Mouse (Mus musculus): Measurements from ENCODE around the gene Vwa3a. TPM values are rescaled to one million over a fixed set of nuclear protein-coding genes. Genes with fewer than 3 reads are reported as not detected.
A peak's percentile ranks its signal among the peaks of the same experiment; 100 is the strongest.

The Vwa3a gene
- total RNA-seq, 2 experiments from 2014 or later: not detected

DNA sequence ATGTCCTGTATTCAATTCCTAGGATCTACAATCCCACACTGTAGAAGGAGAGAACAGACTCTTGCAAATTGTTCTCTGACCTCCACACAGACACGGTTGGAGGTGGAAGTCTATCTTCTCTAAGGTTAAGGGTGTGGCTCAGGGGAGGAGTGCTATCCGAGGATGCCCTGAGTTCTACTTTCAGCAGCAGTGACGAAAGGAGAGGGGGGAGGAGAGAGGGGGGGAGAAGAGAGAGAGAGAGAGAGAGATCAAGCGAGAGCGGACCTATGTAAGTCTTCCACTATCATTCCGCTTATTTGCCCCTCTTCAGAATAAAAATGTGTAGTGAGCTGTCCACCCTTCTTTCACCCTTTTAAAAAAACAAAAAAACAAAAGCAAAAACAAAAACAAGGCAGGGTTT lies 95.3 kb downstream of the Vwa3a start:
- ATAC-seq (replicated peaks; ENCODE audit: low FRiP score, poor library complexity, severe bottlenecking): peak; percentile 26; the same call in 1 of the 2 replicates

GRCm38 (mm10) chr7:120834863-120835372 lies 95.8 kb downstream of the Vwa3a start:
- ATAC-seq (replicated peaks; ENCODE audit: low FRiP score, poor library complexity, severe bottlenecking): peak; percentile 72

DNA sequence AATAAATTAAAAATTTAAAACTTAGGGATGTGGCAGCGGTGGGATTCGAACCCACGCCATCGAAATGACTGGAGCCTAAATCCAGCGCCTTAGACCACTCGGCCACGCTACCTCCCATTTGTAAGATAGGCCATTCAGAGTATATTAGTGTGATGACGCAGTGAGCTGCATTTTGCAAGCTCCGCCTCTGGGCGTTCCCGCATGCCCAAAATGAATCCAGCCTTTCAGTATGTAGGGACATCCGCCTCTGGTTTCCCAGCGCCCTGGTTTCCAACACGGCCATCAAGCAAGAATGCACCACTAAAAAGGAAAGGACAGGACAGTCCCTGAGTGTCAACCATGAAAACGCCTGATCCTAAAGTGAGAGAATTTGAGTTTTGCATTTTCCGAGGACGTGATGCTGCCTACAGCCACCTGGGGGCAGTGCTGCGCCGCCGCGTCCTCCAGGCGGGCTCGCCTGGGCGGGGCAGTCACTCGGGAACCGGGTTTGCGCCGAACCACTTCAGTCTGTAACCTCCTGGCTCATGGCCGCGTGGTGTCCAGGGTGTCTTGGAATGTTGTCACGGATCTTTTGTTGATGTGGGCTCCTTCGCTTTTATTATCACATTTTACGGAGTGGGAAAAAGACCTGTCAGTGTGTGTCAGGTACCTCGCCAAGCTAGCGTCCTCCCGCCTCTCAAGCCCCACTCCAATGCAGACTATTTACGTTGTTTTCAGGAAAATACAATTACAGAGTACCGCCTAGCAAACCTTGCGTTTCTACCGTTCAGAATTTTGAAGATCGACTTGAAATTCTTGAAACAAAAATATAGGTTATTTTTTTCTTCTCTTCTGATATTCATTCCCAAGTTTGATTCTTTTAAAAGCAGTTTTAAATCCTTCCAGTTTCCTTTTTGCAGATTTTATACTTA lies 96.6 kb downstream of the Vwa3a start:
- ATAC-seq (replicated peaks; ENCODE audit: low FRiP score, poor library complexity, severe bottlenecking): peak; percentile 77

- ATAC-seq (replicated peaks; ENCODE audit: low FRiP score, poor library complexity, severe bottlenecking): no peak
Observed at GRCm38 (mm10) chr7:120836361-120836760, 97.2 kb downstream of the Vwa3a start.

GRCm38 (mm10) chr7:120838436-120839160 lies 99.5 kb downstream of the Vwa3a start:
- no peak for ATAC-seq (replicated peaks; ENCODE audit: low FRiP score, poor library complexity, severe bottlenecking)

DNA sequence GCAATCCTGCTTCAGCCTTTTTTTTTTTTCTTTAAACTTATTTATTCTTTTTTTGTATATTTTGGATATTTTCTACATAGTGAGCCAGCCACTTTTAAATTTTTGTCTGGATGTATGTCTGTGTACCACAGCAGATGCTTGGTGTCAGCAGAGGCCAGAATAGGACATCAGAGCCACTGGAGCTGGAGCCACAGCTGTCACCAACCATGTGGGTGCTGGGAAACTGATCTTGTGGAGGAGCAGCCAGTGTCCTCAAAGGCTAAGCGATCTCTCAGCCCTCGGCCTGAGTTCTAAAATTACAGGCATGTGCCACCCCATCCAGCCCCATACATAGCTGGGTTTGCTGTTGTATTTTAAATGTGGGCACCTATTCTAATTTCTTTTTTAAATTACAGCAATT lies 100.7 kb downstream of the Vwa3a start:
- ATAC-seq (replicated peaks; ENCODE audit: low FRiP score, poor library complexity, severe bottlenecking): no peak

GRCm38 (mm10) chr7:120842345-120843036 lies 103.4 kb downstream of the Vwa3a start, which contains the start of gene Eef2k:
Gene Eef2k, plus strand, starts transcription at chr7:120842831.
- peak; percentile 86 for ATAC-seq (replicated peaks; ENCODE audit: low FRiP score, poor library complexity, severe bottlenecking)

DNA sequence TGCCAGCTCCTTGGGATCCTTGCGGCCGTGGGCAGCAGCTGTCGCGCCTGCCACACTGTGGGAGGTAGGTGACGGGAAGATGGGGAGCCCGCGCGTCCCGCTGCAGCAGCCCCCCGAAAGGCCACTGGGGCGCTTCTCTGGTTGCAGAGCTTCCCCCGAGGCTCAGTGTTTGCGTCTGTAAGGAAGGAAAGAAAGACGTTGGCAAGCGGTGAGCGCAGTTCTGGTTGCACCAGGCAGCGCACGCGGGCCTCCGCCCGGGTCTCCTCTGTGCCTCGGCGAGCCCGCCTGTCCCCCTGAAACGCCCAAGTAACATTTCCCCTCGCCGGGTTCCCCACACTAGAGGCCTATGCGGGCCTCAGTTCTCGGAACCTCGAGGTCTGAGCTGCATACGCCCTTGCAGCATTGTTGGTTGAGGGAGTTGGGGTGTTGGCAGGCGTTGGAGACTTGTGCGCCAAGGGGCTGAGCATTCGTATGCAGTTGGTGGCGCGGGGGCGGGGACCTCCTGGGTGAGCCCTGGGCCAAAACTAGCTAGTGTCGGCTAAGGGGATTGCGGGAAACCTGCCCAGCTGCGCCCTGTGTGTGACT lies 104.0 kb downstream of the Vwa3a start:
- peak; percentile 72 for ATAC-seq (replicated peaks; ENCODE audit: low FRiP score, poor library complexity, severe bottlenecking)

DNA sequence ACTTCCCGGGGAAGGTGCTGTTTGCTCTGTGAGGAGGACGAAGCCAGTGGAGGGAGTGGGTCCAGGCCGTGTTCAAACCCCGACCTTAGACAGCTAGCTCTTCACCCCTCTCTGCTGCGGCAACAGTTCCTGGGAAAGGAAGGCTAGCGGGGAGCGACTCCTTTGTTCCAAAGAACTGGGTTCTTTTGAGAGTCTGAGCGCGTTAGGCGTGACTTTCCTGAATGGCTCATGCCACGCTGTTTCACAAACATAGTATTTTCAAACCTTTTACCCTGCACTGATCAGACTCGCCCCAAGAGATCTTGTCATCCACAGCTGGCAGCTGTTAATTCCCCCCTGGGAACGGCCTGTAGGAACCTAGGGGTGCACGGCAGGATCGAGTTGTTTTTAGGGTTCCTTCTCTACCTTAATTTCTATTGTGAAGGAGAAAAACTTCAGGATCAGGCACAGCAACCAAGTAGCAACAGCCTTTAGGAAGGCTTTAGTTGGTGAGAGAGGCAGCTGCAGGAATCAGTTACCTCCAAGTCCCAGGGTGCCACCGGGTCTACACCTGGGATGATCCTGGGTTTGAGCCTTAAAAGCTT lies 104.8 kb downstream of the Vwa3a start:
- ATAC-seq (replicated peaks; ENCODE audit: low FRiP score, poor library complexity, severe bottlenecking): peak; percentile 19

GRCm38 (mm10) chr7:120844689-120845088 lies 105.6 kb downstream of the Vwa3a start:
- no peak for ATAC-seq (replicated peaks; ENCODE audit: low FRiP score, poor library complexity, severe bottlenecking)

DNA sequence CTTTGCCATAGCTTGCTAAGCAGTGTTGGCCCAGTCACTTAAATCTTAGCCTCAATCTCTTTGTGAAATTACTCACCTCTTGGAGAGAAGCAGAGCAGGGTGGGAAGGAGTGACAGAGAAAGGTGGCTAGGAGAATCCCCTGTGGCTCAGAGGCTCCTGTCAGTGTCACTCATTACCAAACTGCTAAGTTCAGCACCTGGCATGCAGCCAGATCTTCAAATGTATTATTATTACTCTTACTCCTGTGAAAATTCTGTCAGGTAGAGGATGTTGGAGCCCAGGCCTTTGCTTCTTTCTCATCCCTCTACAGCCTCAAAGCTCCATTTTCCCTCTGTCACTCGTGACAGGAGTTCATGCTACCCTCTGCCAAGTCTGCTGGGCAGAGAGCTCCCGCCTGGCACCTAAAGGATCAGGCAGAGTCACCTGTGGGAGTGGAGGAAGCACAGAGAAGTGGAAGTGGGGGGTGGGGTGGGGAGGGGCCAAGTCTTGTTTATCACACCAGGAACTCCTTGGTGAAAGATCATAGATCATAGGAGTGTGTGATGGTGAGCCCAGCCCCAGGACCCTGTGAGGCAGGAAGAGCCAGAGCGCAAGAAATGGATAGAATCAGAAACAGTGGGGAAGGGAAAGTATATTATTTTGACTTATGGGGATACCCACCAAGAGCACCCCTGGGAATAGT lies 109.9 kb downstream of the Vwa3a start:
- ATAC-seq (replicated peaks; ENCODE audit: low FRiP score, poor library complexity, severe bottlenecking): no peak

DNA sequence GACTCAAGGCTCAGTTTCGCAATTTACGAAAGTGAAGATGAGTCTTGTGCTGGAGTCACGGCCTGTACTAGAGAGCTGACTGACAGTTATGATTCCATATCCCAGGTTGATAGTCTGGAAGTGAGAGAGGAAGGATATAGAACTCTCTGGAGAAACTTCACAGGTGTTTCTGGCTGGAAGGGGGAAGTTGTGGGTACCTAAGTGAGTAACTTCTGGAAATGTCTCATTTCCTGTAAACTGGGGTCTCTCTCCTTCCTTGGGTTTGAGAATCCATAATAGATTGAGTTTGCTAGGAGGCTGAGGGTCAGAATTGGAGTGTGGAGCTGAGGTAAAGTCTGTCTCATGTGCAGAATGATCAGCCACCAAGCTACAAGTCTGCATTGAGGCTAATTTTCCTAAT lies 111.0 kb downstream of the Vwa3a start:
- no peak for ATAC-seq (replicated peaks; ENCODE audit: low FRiP score, poor library complexity, severe bottlenecking)

Other genes with a start within 250 kb of the Vwa3a start
- 53.7 and 80.9 TPM in 2 replicates for gene Uqcrc2, start 104.1 kb upstream of the Vwa3a start, total RNA-seq (2015; ENCODE audit: low replicate concordance)
- gene Uqcrc2, start 104.1 kb upstream of the Vwa3a start, total RNA-seq (2017; ENCODE audit: low replicate concordance): 25.5 and 38.4 TPM in 2 replicates
- gene Pdzd9, start 69.0 kb upstream of the Vwa3a start, total RNA-seq (2015; ENCODE audit: low replicate concordance): not detected in 2 replicates
- gene Pdzd9, start 69.0 kb upstream of the Vwa3a start, total RNA-seq (2017; ENCODE audit: low replicate concordance): not detected in 2 replicates
- 8.8 and 13.2 TPM in 2 replicates for gene Mosmo, start 61.7 kb upstream of the Vwa3a start, total RNA-seq (2015; ENCODE audit: low replicate concordance)
- gene Mosmo, start 61.7 kb upstream of the Vwa3a start, total RNA-seq (2017; ENCODE audit: low replicate concordance): 3.0 and 4.7 TPM in 2 replicates
- gene Gm5737, start 73.0 kb downstream of the Vwa3a start, total RNA-seq (2015; ENCODE audit: low replicate concordance): not detected in 2 replicates
- gene Gm5737, start 73.0 kb downstream of the Vwa3a start, total RNA-seq (2017; ENCODE audit: low replicate concordance): not detected in 2 replicates
- 12.3 and 24.0 TPM in 2 replicates for gene Eef2k, start 103.5 kb downstream of the Vwa3a start, total RNA-seq (2015; ENCODE audit: low replicate concordance)
- 77.4 and 97.0 TPM in 2 replicates for gene Eef2k, start 103.5 kb downstream of the Vwa3a start, total RNA-seq (2017; ENCODE audit: low replicate concordance)
- 3.1 and 3.3 TPM in 2 replicates for gene Polr3e, start 178.4 kb downstream of the Vwa3a start, total RNA-seq (2015; ENCODE audit: low replicate concordance)
- 1.5 and 6.2 TPM in 2 replicates for gene Polr3e, start 178.4 kb downstream of the Vwa3a start, total RNA-seq (2017; ENCODE audit: low replicate concordance)
- 501 and 553 TPM in 2 replicates for gene Cdr2, start 243.0 kb downstream of the Vwa3a start, total RNA-seq (2015; ENCODE audit: low replicate concordance)
- gene Cdr2, start 243.0 kb downstream of the Vwa3a start, total RNA-seq (2017; ENCODE audit: low replicate concordance): 1,057 and 1,255 TPM in 2 replicates
- not detected in 2 replicates for gene Mfsd13b, start 243.2 kb downstream of the Vwa3a start, total RNA-seq (2015; ENCODE audit: low replicate concordance)
- 0.26 TPM in 1 of 2 replicates, not detected in the other for gene Mfsd13b, start 243.2 kb downstream of the Vwa3a start, total RNA-seq (2017; ENCODE audit: low replicate concordance)